Mouse (Mus musculus): ENCODE measurements around the gene Ppih.
A peak's percentile ranks its signal among the peaks of the same experiment; 100 is the strongest.

Ppih gene

DNA sequence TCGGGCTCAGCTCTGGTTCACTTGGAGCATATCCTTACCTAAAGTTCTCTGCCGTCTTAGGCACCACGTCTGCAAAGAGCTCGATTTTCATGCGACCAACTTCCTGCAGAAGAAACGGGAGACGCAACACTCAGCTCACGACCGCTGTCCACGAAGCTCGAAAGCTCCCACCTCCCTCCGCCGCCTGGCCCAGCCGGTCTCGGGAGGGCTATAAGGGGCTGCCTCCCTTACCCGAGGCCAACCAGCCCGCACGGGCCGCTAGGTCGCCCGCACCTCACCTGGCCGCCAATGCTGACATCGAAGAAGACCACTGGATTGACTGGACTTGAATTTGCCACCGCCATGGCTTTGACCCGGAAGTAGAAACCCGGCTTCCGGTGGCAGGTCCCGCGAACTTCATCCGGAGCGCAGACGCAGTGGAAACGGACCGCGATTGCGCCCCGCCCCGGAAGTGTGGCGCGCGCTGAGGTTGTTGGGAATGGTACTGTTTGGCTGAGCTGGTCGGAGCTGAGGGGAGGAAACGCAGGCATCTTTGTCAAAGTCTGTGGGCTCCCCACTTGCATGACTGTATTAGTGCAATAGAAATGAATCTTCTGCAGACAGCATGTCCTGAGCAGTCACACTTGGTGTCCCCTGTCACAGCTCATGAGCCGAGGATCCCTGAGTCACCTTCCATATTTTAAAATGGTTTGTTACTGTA is at the start of gene Ppih:
Gene Ppih (minus strand): TSS at position 416 of the 700 bp plus-strand sequence.
- DNase-seq (ENCODE audit: low spot score in 2 of 2), result peak; percentile 93 to 96

DNA sequence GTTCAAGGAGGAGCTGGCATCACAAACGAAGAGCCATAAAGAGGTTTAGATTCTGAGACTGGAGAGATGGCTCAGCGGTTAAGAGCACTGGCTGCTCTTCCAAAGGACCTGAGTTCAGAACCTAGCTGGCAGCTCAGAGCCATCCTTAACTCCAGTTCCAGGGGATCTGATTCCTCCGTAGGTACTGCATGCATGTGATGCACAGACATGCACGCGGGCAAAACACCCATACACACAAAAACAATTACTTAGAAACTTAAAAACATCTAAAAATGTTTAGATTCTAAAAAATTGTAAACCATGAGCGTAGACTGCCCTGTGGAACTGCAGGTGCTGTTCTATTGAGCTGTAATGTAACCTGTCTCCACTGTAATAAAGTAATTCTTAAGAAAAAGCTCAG is 49.1 kb upstream of the Ppih start:
- no peak for DNase-seq (ENCODE audit: low spot score in 2 of 2)

DNA sequence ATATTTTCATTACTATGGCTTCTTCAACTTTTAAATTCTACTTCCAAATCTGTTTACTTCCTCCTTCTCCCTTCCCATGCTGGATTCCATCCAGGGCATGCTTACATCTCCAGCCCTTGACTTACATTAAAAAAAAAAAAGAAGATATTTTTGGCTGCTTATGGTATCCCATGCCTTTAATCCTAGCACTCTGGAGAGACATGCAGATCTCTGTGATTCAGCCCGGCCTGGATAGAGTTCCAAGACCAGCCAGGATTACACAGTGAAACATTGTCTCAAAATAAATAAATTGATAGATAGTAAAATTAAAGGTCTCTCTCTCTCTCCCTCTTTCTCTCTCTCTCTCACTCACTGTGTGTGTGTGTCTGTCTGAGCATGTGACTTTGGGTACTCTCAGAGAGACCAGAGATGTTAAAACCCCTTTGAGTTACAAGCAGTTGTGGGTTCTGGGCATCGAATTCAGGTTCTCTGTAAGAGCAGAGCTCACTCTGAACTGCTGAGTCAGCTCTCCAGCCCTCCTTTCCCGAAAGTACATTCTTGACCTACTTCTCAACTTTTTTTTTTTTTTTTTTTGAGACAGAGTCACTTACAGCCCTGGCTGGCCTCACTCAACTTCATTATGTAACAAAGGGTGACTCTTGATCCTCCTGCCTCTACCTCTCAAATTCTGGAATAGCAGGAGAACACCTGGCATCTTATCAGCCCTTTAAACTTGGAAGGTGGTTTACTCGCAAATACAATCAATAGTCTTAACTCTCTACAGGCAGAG is 46.6 kb upstream of the Ppih start:
- DNase-seq (ENCODE audit: low spot score in 2 of 2), result no peak

DNA sequence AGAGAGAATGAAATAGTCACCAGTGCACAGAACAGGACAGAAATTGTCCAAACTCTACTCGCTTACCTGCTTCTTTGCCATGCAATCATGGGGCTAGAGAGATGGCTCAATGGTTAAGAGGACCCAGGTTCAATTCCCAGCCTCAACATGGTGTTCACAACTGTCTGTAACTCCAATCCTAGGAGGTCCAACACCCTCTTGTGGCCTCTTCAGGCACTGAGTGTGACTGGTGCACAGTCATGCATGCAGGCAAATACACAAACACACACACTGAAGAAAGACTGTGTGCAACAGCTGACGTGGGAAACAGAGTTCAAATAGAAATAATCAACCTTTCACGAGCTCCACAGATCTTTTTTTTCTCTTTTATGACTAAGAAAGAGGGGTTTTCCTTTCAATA is 41.9 kb upstream of the Ppih start:
- no peak for DNase-seq (ENCODE audit: low spot score in 2 of 2)

DNA sequence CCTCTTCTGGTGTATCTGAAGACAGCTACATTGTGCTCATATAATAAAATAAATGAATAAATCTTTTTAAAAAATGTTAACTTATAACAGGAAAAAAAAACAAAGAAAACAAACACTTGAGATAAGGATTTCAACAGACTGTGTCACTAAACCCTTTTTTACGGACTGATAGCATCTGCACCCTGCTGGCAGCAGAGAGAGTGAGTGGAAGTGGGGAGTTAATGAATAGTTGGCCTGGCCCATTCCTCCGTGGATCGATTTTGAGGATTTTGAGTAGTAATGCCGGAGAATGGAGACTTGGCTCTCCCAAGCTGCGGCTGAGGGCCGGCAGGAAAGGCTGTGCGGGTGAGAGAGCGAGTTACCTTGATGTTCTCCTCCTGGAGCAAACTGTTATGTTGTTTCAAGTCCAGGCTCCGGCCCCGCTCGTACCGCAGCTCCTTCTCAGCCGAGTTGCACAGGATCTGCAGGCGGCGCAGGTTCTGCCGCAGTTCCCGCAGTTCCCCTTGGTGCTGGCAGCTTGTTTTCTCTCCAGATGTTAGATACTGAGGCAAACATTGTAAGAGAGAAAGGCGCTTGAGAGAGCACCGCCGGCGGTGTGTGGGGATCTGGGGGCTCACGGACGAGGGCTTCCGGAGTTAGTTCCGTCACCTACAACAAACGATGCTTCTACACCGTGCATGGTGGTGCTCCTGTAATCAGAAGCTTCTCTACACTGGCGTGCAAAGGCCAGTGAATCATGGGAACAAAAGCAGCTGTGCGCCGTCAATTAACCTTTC is 39.0 kb upstream of the Ppih start:
- DNase-seq (ENCODE audit: low spot score in 2 of 2), result peak; percentile 20 to 33

DNA sequence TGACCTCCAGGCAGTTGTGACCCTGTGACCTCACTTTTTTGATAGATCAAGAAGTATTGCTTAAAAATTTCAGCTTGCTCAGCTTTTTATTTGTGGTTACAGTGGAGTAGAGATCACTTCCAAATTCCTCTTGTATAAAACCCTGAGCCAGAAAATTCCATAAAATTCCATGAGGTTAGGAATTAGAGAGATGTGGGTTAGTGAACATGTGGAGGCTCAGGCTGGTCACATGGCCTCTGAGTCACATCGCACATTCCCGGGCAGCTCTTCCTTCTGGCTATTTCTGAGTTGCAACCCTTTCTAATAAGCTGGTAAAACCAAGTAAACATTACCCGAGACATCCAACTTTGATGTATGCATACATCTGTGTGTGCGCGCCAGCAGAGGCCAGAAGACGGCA is 25.2 kb upstream of the Ppih start:
- DNase-seq (ENCODE audit: low spot score in 2 of 2), result no peak

DNA sequence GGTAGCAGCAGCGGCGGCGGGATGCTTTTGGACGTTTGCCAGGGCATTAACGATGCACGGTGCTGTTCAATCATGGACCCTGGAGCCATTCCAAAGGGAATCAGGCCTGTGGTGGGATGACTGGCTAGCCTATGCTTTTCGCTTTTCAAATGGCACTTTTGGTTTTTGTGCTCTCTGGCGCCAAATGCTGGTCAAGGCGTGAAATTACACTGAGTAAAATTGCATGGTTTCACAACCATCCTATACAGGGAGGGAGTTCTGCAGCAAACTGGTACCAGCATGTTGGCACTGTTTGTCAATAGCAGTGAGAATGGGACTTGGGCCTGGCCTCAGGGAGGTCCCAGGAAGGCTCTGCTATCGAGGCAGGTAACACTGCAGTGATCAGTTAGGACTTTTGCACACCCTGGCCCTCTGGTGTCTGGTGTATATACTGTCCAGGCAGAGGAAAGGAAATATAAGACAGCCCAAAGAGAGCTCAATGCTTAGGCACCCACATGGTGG is 18.6 kb upstream of the Ppih start:
- peak in 1 of 2 experiments; percentile 24 for DNase-seq (ENCODE audit: low spot score in 2 of 2)

DNA sequence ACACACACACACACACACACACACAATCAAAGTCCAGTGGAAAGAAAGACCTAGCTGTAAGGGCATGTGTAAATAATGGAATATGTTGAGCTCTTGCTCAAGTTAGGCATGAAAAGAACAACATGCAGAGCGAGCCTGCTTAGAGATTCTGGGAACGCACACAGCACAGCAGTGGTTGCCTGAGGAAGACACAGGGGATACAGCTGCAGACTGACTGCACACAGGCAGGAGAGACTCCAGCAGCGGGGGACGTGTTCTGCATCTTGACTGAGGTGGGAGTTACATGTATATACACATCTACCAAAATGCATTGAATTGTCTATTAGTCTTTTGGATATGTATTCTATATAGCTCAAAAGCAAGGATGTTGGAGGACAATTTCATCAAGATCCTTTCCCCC is 18.1 kb upstream of the Ppih start:
- no peak for DNase-seq (ENCODE audit: low spot score in 2 of 2)

DNA sequence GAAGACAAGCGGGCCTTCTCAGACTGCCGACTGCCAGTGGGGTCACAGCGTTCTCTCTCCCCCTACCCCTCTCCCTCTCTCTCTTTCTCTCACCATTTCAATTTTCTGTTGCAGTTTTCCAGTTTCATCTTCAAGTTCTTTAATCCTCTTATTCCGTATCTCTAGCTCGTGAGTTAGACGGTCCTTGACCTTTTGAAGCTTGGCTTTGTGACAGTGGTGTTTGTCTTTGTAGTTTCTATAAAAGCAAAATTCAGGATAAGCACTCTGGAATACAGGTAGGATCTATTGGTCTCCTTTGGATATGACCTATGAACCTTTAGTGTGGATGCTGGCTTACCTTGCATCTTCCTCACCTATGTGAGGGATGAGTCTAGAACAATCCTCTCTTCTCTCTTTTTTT is 13.1 kb upstream of the Ppih start:
- DNase-seq (ENCODE audit: low spot score in 2 of 2), result no peak

DNA sequence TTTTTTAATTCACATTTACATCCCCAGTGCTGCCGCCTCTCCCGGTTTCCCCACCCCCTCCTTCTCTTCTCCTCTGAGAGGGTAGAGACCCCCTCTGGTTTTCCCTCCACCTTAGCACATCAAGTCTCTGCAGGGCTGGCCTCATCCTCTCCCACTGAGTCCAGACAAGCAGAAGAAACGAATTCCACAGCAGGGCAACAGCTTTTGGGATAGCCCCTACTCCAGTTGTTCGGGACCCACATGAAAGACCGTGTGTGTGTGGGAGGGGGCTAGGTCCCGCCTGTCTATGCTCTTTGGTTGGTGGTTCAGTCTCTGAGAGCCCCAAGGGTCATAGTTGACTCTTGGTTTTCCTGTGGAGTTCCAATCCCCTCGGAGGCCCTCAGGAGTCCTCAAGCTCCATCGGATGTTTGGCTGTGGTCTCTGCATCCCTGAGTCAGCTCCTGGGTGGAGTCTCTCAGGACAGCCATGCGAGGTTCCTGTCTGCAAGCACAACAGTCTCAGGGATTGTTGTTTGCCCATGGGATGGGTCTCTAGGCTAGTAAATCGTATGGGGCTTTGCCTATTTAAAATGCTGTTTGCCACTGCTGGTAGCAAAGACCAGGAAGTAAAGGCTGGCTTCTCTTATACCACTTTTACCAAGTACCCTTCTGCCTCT is 677 bp upstream of the Ppih start:
- no peak for DNase-seq (ENCODE audit: low spot score in 2 of 2)

DNA sequence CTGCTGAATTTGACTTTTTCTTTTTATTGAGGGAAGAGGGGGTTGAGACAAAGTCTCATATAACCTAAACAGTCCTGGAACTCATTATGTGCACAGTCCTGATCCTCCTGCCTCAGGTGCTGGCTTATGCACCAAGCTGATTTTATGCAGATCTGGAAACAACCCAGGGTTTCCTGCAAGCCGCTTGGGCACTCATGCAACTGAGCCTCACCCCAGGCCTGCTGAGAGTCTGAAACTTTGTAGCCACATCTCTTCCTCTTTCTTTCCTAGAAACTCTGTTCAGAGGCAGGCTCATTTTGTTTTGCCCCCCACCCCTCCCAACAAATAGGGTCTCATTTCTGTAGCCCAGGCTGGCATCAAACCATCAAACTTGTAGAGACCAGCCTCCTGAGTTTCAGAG is 6.6 kb downstream of the Ppih start:
- no peak for DNase-seq (ENCODE audit: low spot score in 2 of 2)

DNA sequence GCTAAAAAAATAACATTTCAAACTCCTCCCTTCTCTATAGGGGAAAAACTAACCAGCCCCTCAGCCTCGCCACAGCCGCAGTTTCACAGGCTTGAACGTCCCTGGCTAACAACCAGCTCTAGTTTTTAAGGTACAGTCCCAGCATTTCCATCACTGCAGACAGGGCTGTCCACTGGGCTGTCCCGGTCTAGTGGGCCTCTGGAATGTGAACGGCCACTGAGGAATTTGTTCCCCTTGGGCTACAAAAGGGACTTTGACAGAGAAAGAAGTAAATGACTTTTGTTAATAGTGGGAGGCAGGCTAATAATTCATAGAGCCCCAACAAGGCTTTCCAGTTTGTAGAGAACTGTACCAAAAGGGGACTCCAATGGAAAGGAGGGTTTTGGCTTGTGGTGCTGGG is 14.9 kb downstream of the Ppih start:
- no peak for DNase-seq (ENCODE audit: low spot score in 2 of 2)

DNA sequence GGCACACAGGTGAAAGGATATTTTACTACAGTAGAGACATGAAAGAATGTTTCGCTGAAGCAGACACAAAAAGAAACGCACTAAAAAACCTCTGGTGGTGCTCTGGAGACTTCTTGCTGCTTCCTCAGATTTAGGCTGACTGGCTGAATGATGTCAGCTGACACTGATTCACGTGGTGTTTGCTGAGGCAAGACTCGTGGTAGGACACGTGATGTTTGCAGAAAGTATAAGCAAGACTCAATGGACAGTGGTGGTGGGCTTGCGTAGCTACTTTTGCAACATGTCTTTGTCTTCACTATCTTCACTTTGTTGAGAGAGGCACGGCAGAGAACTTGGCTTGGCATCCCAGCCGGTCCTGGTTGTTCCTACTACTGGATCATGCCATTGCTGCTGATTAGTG is 17.1 kb downstream of the Ppih start:
- DNase-seq (ENCODE audit: low spot score in 2 of 2), result no peak

DNA sequence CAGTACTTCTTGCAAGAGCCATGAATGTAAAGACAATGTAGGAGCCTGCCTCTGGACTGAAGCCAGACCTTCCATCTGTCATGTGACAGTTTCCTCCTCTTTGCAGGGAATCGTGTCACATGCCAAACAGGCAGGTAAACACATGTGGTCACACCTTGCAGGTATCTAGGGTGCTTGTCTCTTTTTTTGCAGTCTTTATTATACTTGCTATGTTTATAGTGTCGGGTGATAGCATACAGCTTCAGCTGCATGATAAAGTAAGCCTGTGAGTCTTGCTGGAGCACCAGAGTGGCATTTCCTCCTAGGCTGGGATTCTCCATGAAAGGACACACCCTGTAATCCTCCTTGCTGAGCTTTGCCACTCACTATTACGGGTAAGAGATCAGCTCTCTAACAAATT is 18.6 kb downstream of the Ppih start:
- DNase-seq (ENCODE audit: low spot score in 2 of 2), result no peak

DNA sequence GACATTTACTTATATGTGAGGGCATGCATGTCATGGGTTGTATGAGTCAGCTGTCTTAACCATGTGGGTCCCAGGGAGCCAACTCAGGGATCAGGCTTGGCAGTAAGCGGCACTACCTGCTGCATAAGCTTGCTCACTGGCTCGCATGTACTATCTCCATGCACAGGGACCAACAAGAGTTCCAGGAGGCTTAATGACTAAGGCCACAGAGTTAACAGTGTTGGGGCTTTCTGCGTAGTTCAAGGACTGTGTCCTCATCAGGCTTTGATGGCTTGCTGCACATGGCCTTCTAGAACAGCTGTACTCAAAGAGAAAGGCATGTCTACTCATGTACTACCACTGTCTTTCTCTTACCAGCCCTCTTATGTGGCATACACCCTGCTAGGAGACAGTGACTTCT is 19.6 kb downstream of the Ppih start:
- DNase-seq (ENCODE audit: low spot score in 2 of 2), result no peak

DNA sequence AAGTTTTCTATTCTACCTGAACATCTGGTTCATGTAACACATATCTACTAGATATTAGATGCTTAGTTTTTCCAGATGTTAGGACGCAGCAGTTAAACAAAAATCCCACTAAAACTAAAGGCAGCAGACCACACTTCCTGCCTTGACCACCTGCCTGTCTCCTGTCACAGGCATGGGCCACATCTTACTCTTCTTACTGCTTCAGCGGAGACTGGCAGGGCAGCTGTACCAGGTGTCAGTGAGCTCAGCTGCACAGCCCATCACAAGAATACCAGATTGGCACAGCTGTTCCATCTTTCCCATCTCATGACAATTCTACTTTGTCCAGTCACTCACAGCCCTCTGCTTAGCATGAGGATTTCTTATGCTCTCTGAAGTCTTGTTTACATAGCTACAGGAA is 23.0 kb downstream of the Ppih start:
- no peak for DNase-seq (ENCODE audit: low spot score in 2 of 2)

DNA sequence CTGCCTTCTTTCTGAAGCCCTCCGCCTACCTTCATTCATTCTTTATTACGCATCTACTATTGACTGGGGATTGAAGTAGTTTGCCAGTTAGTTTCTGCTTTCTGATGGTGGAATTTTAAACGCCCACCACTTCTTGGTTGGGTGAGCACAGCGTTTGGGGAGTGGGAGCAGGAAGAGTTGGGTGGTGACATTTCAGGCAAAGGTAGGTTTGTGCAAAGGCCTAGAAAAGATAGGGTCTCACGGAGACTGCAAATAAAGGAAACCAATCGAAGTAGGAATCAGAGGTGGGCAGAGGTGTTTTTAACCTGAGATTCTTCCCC is 25.3 kb downstream of the Ppih start:
- no peak for DNase-seq (ENCODE audit: low spot score in 2 of 2)

DNA sequence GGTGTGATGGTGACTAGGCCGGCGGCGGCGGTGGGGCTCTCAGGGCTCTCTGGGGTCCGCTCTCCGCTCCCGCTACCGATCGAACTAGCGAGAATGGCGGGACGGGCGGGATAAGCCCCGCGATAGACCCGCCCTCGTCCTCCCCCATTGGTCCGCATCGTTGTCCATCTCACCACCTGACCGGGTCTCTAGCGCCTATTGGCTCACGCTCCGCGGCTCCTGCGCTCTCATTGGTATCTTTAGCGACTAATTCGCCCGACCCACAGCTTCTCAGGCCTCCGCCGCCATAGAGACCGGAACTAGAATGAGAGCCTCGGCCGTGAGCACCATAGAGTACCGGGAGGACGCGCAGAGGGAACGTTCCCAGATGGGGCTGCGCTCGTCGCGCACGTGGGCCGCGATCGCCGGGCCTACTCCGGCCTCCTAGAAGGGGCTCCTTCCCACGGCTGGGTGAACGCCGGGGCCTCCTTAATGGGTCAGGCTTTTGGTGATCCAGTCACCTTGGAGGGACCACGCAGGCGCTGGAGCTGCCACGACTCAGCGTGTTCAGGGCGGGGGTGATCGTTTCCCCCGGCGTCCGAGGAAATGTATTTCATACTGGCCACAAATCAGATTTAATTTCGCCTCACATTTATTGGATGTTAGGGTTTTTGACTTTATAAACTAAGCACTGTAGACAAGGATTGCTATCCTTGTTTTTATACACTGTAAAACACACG is 25.8 kb downstream of the Ppih start, which contains the start of gene Ybx1:
Gene Ybx1 (minus strand): TSS at position 190 of the 719 bp plus-strand sequence.
- DNase-seq (ENCODE audit: low spot score in 2 of 2), result peak; percentile 98 to 99

DNA sequence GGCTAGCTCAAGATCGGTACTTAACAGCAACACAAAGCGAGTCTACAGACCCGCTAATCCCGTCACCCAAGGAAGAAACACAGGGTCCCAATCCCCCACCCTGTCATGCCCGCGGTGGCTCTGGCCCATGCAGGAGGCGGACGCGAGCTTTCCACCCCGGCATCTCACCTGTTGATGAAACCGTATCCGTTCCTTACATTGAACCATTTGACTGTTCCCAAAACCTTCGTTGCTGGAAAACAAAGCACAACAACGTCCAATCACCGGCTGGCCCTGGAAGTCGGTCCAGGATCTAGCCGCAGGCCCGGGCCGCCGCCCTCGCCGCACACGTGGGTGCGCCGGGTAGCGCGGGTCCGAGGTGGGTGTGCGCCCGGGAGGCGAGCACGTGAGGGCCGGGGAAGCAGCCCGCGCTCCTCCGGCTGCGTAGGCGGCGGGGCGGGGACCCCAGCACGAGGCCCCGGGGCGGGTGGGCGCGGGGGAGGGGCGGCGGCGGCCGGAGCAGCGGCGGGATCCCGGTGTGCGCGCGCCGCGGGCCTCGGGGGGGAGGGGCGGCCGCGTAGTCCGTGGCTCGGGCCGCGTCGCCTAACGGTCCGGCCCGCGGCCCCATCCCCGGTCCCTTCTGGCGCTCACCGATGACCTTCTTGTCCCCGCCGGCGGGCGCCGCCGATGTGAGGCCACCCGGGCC is 26.6 kb downstream of the Ppih start:
- peak; percentile 20 for DNase-seq (ENCODE audit: low spot score in 2 of 2)

DNA sequence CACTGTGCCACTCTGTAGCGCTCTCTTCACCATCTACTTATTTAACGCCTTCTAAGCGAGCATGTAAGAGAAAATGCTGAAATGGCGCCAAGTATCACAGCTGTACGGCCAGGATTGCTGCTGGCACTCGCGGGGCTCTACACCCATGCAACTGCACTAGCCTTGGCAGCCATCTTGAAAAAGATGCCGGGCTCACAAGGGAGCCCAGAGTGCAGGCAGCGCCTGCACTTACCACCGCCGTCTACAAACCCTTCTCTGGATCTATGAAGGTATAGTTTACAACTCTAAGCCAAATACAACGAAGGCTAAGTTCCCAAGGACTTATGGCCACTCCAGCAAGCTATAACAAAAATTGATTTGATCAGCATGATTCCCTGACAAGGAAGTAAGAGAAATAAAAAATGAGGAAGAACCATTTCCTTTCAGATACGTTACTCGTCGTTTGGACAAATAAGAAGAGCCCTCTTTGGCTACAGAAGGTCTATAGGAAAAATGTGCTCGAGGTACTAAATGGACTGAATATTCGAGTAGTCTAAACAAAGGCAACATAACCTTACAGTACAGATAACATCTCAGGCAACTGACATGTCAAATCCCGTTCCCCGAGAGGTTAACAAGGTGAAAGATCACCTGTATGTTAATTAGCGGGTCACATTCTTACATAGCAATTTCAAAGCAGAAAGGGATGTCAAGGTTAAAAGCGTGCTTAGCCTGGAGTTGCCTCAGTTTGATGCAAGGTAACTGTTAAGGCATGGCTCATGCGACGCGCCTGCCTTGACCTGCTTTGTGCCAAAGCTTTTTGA is 27.4 kb downstream of the Ppih start:
- peak; percentile 10 to 40 for DNase-seq (ENCODE audit: low spot score in 2 of 2)
